Mouse (Mus musculus): ENCODE measurements around the gene Uqcr10.

The Uqcr10 gene

GRCm38 (mm10) chr11:4675126-4675562, 29.0 kb downstream of the Uqcr10 start:
- DNase-seq (ENCODE audit: low spot score), result no peak

- peak; percentile 41 for DNase-seq (ENCODE audit: low spot score)
Measured at GRCm38 (mm10) chr11:4674593-4674992, 29.5 kb downstream of the Uqcr10 start.

- no peak for DNase-seq (ENCODE audit: low spot score)
Measured at GRCm38 (mm10) chr11:4671736-4672135, 32.4 kb downstream of the Uqcr10 start.

GRCm38 (mm10) chr11:4662496-4662878, 41.7 kb downstream of the Uqcr10 start:
- no peak for DNase-seq (ENCODE audit: low spot score)

- peak; percentile 47 for DNase-seq (ENCODE audit: low spot score)
Measured at GRCm38 (mm10) chr11:4661871-4662495, 42.2 kb downstream of the Uqcr10 start.

- peak; percentile 87 for DNase-seq (ENCODE audit: low spot score)
Measured at GRCm38 (mm10) chr11:4661324-4661723, 42.8 kb downstream of the Uqcr10 start.

- peak; percentile 75 for DNase-seq (ENCODE audit: low spot score)
Measured at GRCm38 (mm10) chr11:4660309-4661025, 43.7 kb downstream of the Uqcr10 start.

- peak; percentile 42 for DNase-seq (ENCODE audit: low spot score)
Measured at GRCm38 (mm10) chr11:4659818-4660217, 44.3 kb downstream of the Uqcr10 start.
